ENCODE assay signal across 22 mouse cellular contexts in genomic region chr6:52027181-52027580, GRCm38 (mm10). TPM values are rescaled to one million over a fixed set of nuclear protein-coding genes. Genes with fewer than 3 reads are reported as not detected.
DNase-seq lines count a peak whose midpoint lies in the region; TF ChIP-seq lines count a peak whose summit lies in the region.
"Had no signal": no experiment of that assay in that cellular context is flagged by ENCODE, and none has a peak within 500 bp of the region (broad histone marks: within the 10 kb centered on the region; RNA-seq: fewer than 3 reads in every experiment).

No protein-coding gene starts in this region.

- DNase-seq in MEL (ENCODE audit: low read depth, low spot score), result peak; percentile 16
- DNase-seq in ZHBTc4 (ENCODE audit: low read depth, low spot score), result peak; percentile 67
- DNase-seq in kidney, adult 8-10 months, result no peak
- DNase-seq in layer of hippocampus, adult 18-20 months (ENCODE audit: low spot score in 2 of 2), result no peak
- no peak for DNase-seq in layer of hippocampus, postnatal 36 days
- DNase-seq: adrenal gland, adult 2 months; adrenal gland, postnatal 10 days; adrenal gland, postnatal 25 days; cerebellum, adult 11 months; cerebellum, adult 18-20 months; cerebellum, adult 8-10 months; cerebellum, adult 9-11 months; cerebellum, postnatal 14 days; cerebellum, postnatal 36 days; forebrain, postnatal 0 days had no signal

- H3K27me3 ChIP-seq in E14TG2a.4 (ENCODE audit: insufficient read depth, low read length), result no peaks in the 10 kb centered on the region
- H3K27me3 ChIP-seq in ES-Bruce4 (ENCODE audit: control insufficient read depth, insufficient read depth, low read length, poor library complexity, severe bottlenecking), result no peaks in the 10 kb centered on the region
- no peaks in the 10 kb centered on the region for H3K27me3 ChIP-seq in MEL (ENCODE audit: control insufficient read depth in 1 of 2, insufficient read depth in 2 of 2, low read length in 2 of 2)
- H3K27me3 ChIP-seq: embryonic facial prominence, embryonic 12.5 days; forebrain, embryonic 13.5 days; forebrain, embryonic 15.5 days had no signal

- H3K4me3 ChIP-seq in E14TG2a.4 (replicated peaks; ENCODE audit: low read length) (no peak overlapping the region), ES-Bruce4 (ENCODE audit: low read depth, low read length) (no peak overlapping the region), MEL (ENCODE audit: control insufficient read depth in 1 of 2, insufficient read depth in 1 of 2, low read depth in 2 of 2, low read length in 2 of 2) (no peak overlapping the region)
- H3K4me3 ChIP-seq: embryonic facial prominence, embryonic 10.5 days; embryonic facial prominence, embryonic 12.5 days; forebrain, embryonic 13.5 days; forebrain, embryonic 15.5 days had no signal

- H3K79me2 ChIP-seq in MEL (ENCODE audit: control insufficient read depth, insufficient read depth, low read length, poor library complexity), result no peaks in the 10 kb centered on the region

- TF ChIP-seq POLR2A in ES-Bruce4 (IDR thresholded peaks at IDR 0.05; ENCODE audit: insufficient read depth, low read length) (no peak), MEL (IDR thresholded peaks at IDR 0.05; ENCODE audit: control insufficient read depth in 1 of 2, insufficient read depth in 1 of 2, low read depth in 1 of 2, low read length in 2 of 2, poor library complexity in 1 of 2) (no peak)

- no peak for TF ChIP-seq RAD21 in MEL (IDR thresholded peaks at IDR 0.05; ENCODE audit: low read depth, low read length)

- H3K9ac ChIP-seq in ES-Bruce4 (ENCODE audit: low read depth, poor library complexity, severe bottlenecking), result no peak overlapping the region
- no peak overlapping the region for H3K9ac ChIP-seq in MEL (ENCODE audit: control insufficient read depth, low read depth, low read length, poor library complexity, severe bottlenecking)
- H3K9ac ChIP-seq: embryonic facial prominence, embryonic 12.5 days; forebrain, embryonic 13.5 days; forebrain, embryonic 15.5 days; forebrain, postnatal 0 days had no signal

- H3K9me3 ChIP-seq in E14TG2a.4 (ENCODE audit: low read length), result no peaks in the 10 kb centered on the region
- H3K9me3 ChIP-seq in ES-Bruce4 (replicated peaks; ENCODE audit: control insufficient read depth, insufficient read depth, low read length, poor library complexity, severe bottlenecking), result no peaks in the 10 kb centered on the region
- H3K9me3 ChIP-seq in MEL (replicated peaks; ENCODE audit: insufficient read depth, low read length), result no peaks in the 10 kb centered on the region
- H3K9me3 ChIP-seq: embryonic facial prominence, embryonic 10.5 days; embryonic facial prominence, embryonic 12.5 days; forebrain, embryonic 15.5 days; G1E had no signal

- H3K4me1 ChIP-seq in E14TG2a.4 (replicated peaks; ENCODE audit: low read depth, low read length) (peaks cover 50% of the 10 kb centered on the region), ES-Bruce4 (ENCODE audit: control insufficient read depth, insufficient read depth, low read length) (no peaks in the 10 kb centered on the region), MEL (ENCODE audit: control insufficient read depth in 1 of 2, insufficient read depth in 2 of 2, low read length in 2 of 2) (peaks cover 6 to 7% of the 10 kb centered on the region in 2 experiments; a peak in 3 of 4 replicates)

- TF ChIP-seq EP300 in ES-Bruce4 (IDR thresholded peaks at IDR 0.05; ENCODE audit: insufficient read depth, low read depth, low read length) (no peak), MEL (IDR thresholded peaks at IDR 0.05; ENCODE audit: low read depth in 1 of 2, low read length in 2 of 2) (no peak)

- H3K27ac ChIP-seq in ES-Bruce4 (ENCODE audit: insufficient read depth, low read length) (no peak overlapping the region), MEL (ENCODE audit: control insufficient read depth, low read depth, low read length) (no peak overlapping the region)
- H3K27ac ChIP-seq: embryonic facial prominence, embryonic 10.5 days; embryonic facial prominence, embryonic 12.5 days; forebrain, embryonic 13.5 days; forebrain, embryonic 15.5 days had no signal

- H3K36me3 ChIP-seq in E14TG2a.4 (ENCODE audit: insufficient read depth, low read length) (no peaks in the 10 kb centered on the region), ES-Bruce4 (ENCODE audit: control insufficient read depth, insufficient read depth, low read length, poor library complexity, severe bottlenecking) (no peaks in the 10 kb centered on the region), MEL (ENCODE audit: control insufficient read depth in 1 of 2, insufficient read depth in 2 of 2, low read length in 2 of 2) (peaks cover 0 to 9% of the 10 kb centered on the region in 2 experiments; a peak in 2 of 4 replicates)
- H3K36me3 ChIP-seq: embryonic facial prominence, embryonic 10.5 days; embryonic facial prominence, embryonic 12.5 days; forebrain, embryonic 15.5 days; G1E had no signal

- TF ChIP-seq CTCF in E14TG2a.4 (conservative IDR thresholded peaks at IDR 0.05; ENCODE audit: low read length) (peak; percentile 42), ES-Bruce4 (IDR thresholded peaks at IDR 0.05; ENCODE audit: low read depth, low read length) (peak; percentile 12), MEL (IDR thresholded peaks at IDR 0.05 in 2 of 3, conservative IDR thresholded peaks at IDR 0.05 in 1 of 3; ENCODE audit: control insufficient read depth in 1 of 3, insufficient read depth in 1 of 3, low read depth in 2 of 3, low read length in 3 of 3, poor library complexity in 1 of 3, severe bottlenecking in 1 of 3) (peak in 1 of 3 experiments; percentile 22; a peak in 3 of 6 replicates)

TF ChIP-seq in MEL, 35 proteins besides CTCF, POLR2A, EP300 and RAD21:
- no peak for TF ChIP-seq ELF1 (IDR thresholded peaks at IDR 0.05; ENCODE audit: low read depth, low read length)
- TF ChIP-seq USF1 (IDR thresholded peaks at IDR 0.05; ENCODE audit: low read depth, low read length), result no peak
- TF ChIP-seq MYC (IDR thresholded peaks at IDR 0.05; ENCODE audit: low read depth, low read length), result no peak
- no peak for TF ChIP-seq NRF1 (IDR thresholded peaks at IDR 0.05; ENCODE audit: insufficient read depth, low read depth, low read length, poor library complexity, severe bottlenecking)
- TF ChIP-seq GATA1 (IDR thresholded peaks at IDR 0.05; ENCODE audit: low read depth, low read length), result no peak
- TF ChIP-seq POLR2AphosphoS2 (IDR thresholded peaks at IDR 0.05; ENCODE audit: low read length), result no peak
- no peak for TF ChIP-seq TAL1 (IDR thresholded peaks at IDR 0.05; ENCODE audit: low read length)
- TF ChIP-seq CHD2 (IDR thresholded peaks at IDR 0.05; ENCODE audit: low read length), result no peak
- TF ChIP-seq KAT2A (conservative IDR thresholded peaks at IDR 0.05; ENCODE audit: low read depth, low read length), result no peak
- no peak for TF ChIP-seq NELFE (IDR thresholded peaks at IDR 0.05; ENCODE audit: low read depth, low read length)
- no peak for TF ChIP-seq UBTF (IDR thresholded peaks at IDR 0.05; ENCODE audit: borderline replicate concordance, insufficient read depth, low read depth, low read length)
- no peak for TF ChIP-seq BHLHE40 (IDR thresholded peaks at IDR 0.05; ENCODE audit: borderline replicate concordance, low read depth, low read length)
- no peak for TF ChIP-seq ZMIZ1 (IDR thresholded peaks at IDR 0.05; ENCODE audit: low read depth, low read length)
- no peak for TF ChIP-seq SMC3 (IDR thresholded peaks at IDR 0.05; ENCODE audit: low read depth, low read length)
- TF ChIP-seq GABPA (IDR thresholded peaks at IDR 0.05; ENCODE audit: low read depth, low read length), result no peak
- no peak for TF ChIP-seq CHD1 (IDR thresholded peaks at IDR 0.05; ENCODE audit: low read depth, low read length)
- no peak for TF ChIP-seq POLR2AphosphoS5 (IDR thresholded peaks at IDR 0.05; ENCODE audit: borderline replicate concordance, low read depth, low read length)
- TF ChIP-seq MXI1 (IDR thresholded peaks at IDR 0.05; ENCODE audit: low read depth, low read length), result no peak

RNA-seq across cellular contexts. Expression of gene Skap2, which starts 14.8 kb away (rescaled TPM):
- polyA plus RNA-seq in ES-Bruce4 (2011; ENCODE audit: insufficient read depth, insufficient read length, low read depth, missing spikeins) (42.9 and 43.0 TPM in 2 replicates), MEL (2012; ENCODE audit: insufficient read depth in 1 of 2, insufficient read length in 2 of 2, low read depth in 1 of 2, low replicate concordance in 2 of 2, missing spikeins in 1 of 2) (10 to 100 TPM in 1 of 2 experiments, not detected in 1; 31.3 TPM)
- total RNA-seq in MEL (2012; rRNA removed), result 17.7 and 17.8 TPM in 2 replicates
- 10 to 100 TPM; 20.8 to 21.4 TPM for total RNA-seq in layer of hippocampus, adult 18-20 months (2021)
- 10 to 100 TPM; 16.7 to 16.9 TPM for total RNA-seq in layer of hippocampus, postnatal 36 days (2021)

Comparison
In these comparisons a context has a peak if more than half of its experiments do, and no peak if none do; other contexts are left out.
1. DNase-seq: peak in MEL (single experiment) and ZHBTc4 (single experiment); none in kidney, adult 8-10 months (0 of 2), layer of hippocampus, adult 18-20 months (0 of 2) and layer of hippocampus, postnatal 36 days (0 of 2).